Mouse (Mus musculus): ENCODE measurements around the gene Sec31b.

Sec31b gene

GRCm38 (mm10) chr19:44530018-44530417, 15.6 kb downstream of the Sec31b start:
- no peak for DNase-seq

GRCm38 (mm10) chr19:44525551-44526205, 20.0 kb downstream of the Sec31b start:
- DNase-seq, result no peak

GRCm38 (mm10) chr19:44519152-44519551, 26.5 kb downstream of the Sec31b start:
- no peak for DNase-seq

- no peak for DNase-seq
Observed at GRCm38 (mm10) chr19:44517996-44518768, 27.5 kb downstream of the Sec31b start.

- DNase-seq, result no peak
Observed at GRCm38 (mm10) chr19:44515769-44516168, 29.9 kb downstream of the Sec31b start.

GRCm38 (mm10) chr19:44514521-44515451, 30.9 kb downstream of the Sec31b start:
- DNase-seq, result no peak

GRCm38 (mm10) chr19:44513921-44514482, 31.7 kb downstream of the Sec31b start:
- no peak for DNase-seq

GRCm38 (mm10) chr19:44513054-44513833, 32.4 kb downstream of the Sec31b start:
- no peak for DNase-seq

GRCm38 (mm10) chr19:44512601-44513000, 33.1 kb downstream of the Sec31b start:
- DNase-seq, result no peak

GRCm38 (mm10) chr19:44511451-44512231, 34.0 kb downstream of the Sec31b start:
- no peak for DNase-seq

GRCm38 (mm10) chr19:44510534-44511175, 35.0 kb downstream of the Sec31b start:
- DNase-seq, result no peak

- no peak for DNase-seq
Observed at GRCm38 (mm10) chr19:44502741-44503140, 42.9 kb downstream of the Sec31b start.

GRCm38 (mm10) chr19:44501925-44502324, 43.7 kb downstream of the Sec31b start:
- no peak for DNase-seq

- DNase-seq, result no peak
Observed at GRCm38 (mm10) chr19:44500240-44500639, 45.4 kb downstream of the Sec31b start.

GRCm38 (mm10) chr19:44498936-44499335, 46.7 kb downstream of the Sec31b start:
- DNase-seq, result no peak

- DNase-seq, result no peak
Observed at GRCm38 (mm10) chr19:44496941-44497340, 48.7 kb downstream of the Sec31b start.

GRCm38 (mm10) chr19:44496511-44496910, 49.2 kb downstream of the Sec31b start:
- no peak for DNase-seq

- no peak for DNase-seq
Observed at GRCm38 (mm10) chr19:44493128-44493527, 52.5 kb downstream of the Sec31b start, which contains the start of gene Wnt8b. TSS of gene Wnt8b (plus strand) at chr19:44493472.

GRCm38 (mm10) chr19:44487266-44487665, 58.4 kb downstream of the Sec31b start:
- peak in 1 of 2 experiments; percentile 7 for DNase-seq

- DNase-seq, result no peak
Observed at GRCm38 (mm10) chr19:44476541-44476940, 69.1 kb downstream of the Sec31b start.

- no peak for DNase-seq
Observed at GRCm38 (mm10) chr19:44475268-44475667, 70.4 kb downstream of the Sec31b start.

All from cerebellum, postnatal 36 days (tissue).